Mouse (Mus musculus) forebrain, embryonic 16.5 days (tissue): Measurements from ENCODE around the gene Clock. TPM values are rescaled to one million over a fixed set of nuclear protein-coding genes. Genes with fewer than 3 reads are reported as not detected.

ENCODE experiments used
- polyA plus RNA-seq: library from polyadenylated mRNA; unstranded; fragments of >200 nt; fragmentation: Nextera tagmentation; extraction: Ambion mirVana; gene quantifications from 2 replicates; pipeline ENCODE4 v1.2.1, GENCODE M21; 2015

The Clock gene
- polyA plus RNA-seq, 1 experiment from 2014 or later = 16.7 TPM

Other genes with a start within 250 kb of the Clock start
- 17.3 and 19.8 TPM in 2 replicates for gene Srd5a3, start 164.5 kb downstream of the Clock start, polyA plus RNA-seq
- 40.3 and 45.9 TPM in 2 replicates for gene Tmem165, start 120.9 kb downstream of the Clock start, polyA plus RNA-seq
- not detected in 2 replicates for gene Pdcl2, start 26.4 kb upstream of the Clock start, polyA plus RNA-seq
- gene Nmu, start 59.0 kb upstream of the Clock start, polyA plus RNA-seq = not detected in 2 replicates
- not detected in 2 replicates for gene Gm7271, start 179.2 kb upstream of the Clock start, polyA plus RNA-seq
- 68.6 and 74.0 TPM in 2 replicates for gene Exoc1, start 224.5 kb upstream of the Clock start, polyA plus RNA-seq